Mouse (Mus musculus) mouse embryonic stem cell (cell line): ENCODE measurements around the gene Tnip1.
"Not testable (repeated sequence)": the region's sequence is repeated elsewhere in the genome, so short reads cannot be mapped to it uniquely, and the experiment has no call there.

Source experiments
- in situ Hi-C, 2 experiments: fragments of 300-500 bp; cut with MboI; formaldehyde crosslinking; loops; 1 replicate in 1 of 2; 3 replicates in 1 of 2; pipeline ENCODE4 v1.14.3; 2019 to 2020; ENCODE audit warnings: low sequenced_read_pairs in 2 of 2, low pct_unique_long_range_greater_than_20kb in 1 of 2, mixed read lengths in 1 of 2; ENCODE audit not compliant: unreplicated experiment in 1 of 2

The Tnip1 gene

DNA sequence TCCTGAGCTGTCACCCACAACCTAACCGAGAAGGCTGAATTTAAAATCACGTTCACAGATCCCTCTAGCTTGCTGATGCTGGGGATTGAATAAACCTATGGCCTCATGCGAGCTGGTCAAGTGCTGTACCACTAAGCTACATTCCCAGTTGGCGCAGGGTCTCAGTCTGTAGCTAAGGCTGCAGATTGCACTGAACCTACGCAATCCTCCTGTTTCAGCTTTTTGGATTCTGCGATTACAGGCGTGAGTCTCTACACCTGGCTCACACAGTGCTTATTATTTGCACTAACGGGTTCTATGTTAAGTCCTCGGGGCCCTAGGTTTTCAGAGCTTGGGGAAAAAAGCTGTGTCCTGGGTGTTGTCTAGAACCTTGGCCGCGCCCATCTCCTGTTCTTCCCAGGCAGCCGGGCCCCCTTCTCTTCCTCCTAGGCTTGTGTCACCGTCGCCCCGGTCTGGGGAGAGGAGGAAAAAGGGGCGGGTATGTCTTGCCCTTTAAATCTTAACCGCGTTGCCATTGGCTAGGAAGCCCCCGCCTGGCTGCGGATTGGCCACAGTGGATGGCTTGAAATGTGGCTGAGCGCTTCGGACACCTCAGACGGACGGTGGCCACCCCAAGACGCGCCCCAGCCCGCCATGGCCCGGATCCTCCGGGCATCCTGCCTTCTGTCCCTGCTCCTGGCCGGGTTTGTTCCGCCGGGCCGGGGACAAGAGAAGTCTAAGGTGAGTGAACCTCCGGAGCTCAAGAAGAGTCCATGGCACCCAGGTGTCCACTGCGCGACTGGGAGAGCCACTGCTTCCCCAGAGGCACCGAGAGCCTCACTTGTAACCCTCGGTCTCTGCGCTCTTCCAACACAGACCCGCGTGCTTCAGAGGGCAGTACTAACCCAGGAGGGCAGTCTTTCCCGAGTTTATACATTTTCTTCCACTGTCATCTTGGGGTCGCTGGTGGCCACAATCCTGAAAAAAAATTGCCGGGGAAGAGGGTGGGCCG, 60.1 kb downstream of the Tnip1 start, which contains the start of gene Gpx3:
TSS of gene Gpx3 (plus strand) at position 121 of the 991 bp plus-strand sequence.
- in situ Hi-C loops, result no loop called here

- in situ Hi-C loops, result no loop called here
Measured at GRCm38 (mm10) chr11:54899657-54900056, 63.1 kb downstream of the Tnip1 start.

GRCm38 (mm10) chr11:54897470-54897869, 65.2 kb downstream of the Tnip1 start:
- in situ Hi-C loops, result no loop called here

- in situ Hi-C loops, result not testable (repeated sequence)
Measured at GRCm38 (mm10) chr11:54896646-54897045, 66.1 kb downstream of the Tnip1 start.

- in situ Hi-C loops, result loop anchor here in 1 of 2 experiments (5.0 kb wide), 1 partner anchor 33 kb away; no protein-coding TSS in a partner anchor
Measured at GRCm38 (mm10) chr11:54894589-54894988, 68.1 kb downstream of the Tnip1 start.

DNA sequence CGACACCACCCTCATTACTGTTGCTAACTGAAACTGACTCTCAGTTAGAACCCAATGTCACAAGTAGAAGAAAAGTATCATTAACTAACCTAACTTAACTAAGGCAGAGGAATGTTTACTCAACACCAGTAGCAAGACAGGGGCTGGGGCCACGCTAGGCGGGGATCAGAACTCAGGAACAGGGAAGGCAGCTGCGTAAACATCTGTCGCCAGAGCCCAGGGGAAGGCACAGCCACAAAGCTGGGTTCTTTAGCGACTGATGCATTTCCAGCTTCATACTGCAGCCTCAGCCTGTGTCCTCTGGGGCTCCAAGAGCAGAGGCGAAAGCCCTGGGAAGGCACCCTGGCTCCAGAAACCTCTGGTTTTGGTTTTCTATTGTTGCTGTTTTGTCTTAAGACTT, 70.6 kb downstream of the Tnip1 start:
- in situ Hi-C loops, result loop anchor here in 1 of 2 experiments (5.0 kb wide), 1 partner anchor 35 kb away; no protein-coding TSS in a partner anchor

DNA sequence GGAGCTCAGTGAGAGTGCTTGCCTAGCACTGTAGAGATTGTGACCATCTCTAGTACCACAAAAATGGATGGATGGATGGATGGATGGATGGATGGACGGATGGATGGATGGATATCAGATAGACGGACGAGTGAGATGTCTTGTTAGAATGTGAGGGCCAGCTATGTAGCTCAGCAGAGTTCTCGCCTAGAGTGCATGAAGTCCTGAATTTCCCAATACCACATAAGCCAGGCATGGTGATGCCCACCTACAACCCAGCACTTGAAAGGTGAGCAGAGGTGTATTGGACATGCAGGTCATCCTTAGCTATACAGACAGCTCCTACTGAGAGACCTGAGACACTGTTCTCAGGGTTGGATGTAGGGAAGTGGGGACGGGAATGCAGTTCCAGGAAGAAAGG, 71.4 kb downstream of the Tnip1 start:
- in situ Hi-C loops, result loop anchor here in 1 of 2 experiments (5.0 kb wide), 1 partner anchor 36 kb away; no protein-coding TSS in a partner anchor

DNA sequence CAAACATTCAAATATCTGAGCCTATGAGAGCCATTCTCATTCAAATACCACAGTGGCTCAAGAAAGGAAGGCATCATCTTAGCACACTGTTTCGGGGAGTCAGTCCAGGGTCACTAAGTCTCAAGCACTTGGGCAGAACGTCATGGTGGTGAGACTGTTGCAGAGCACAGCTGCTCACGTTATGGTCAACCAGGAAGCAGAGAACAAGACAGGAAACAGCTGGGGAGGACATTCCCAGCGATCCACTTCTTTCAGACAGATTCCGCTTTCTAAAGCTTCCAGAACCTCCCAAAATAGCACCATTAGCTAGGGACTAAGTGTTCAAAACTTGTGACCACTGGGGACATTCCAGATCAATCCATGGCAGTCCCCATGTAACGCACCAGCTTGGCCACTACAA, 74.8 kb downstream of the Tnip1 start:
- in situ Hi-C loops, result loop anchor here (5.0 to 10.0 kb wide), 2 partner anchors 97 to 99 kb away; no protein-coding TSS in a partner anchor

DNA sequence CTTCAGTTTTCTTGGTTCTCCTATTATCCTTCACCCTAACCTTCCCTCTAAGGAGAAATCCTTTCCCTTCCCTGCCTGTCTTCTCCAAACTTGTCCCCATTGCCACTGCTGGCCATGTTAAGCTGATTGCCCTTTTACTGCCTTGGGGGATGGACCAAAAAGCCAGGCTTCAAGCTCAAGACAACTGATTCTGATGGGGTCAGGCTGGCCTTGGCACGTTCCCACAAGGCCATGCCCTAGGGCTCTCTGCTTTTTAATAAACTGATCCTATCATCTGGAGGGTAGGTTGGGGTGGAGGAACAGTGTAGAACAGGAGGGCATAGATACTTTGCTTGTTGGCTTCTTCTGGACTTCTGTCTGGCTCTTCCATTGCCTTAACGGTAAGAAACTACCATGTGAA, 77.3 kb downstream of the Tnip1 start:
- in situ Hi-C loops, result loop anchor here (5.0 to 10.0 kb wide), 2 partner anchors 99 to 102 kb away; no protein-coding TSS in a partner anchor

DNA sequence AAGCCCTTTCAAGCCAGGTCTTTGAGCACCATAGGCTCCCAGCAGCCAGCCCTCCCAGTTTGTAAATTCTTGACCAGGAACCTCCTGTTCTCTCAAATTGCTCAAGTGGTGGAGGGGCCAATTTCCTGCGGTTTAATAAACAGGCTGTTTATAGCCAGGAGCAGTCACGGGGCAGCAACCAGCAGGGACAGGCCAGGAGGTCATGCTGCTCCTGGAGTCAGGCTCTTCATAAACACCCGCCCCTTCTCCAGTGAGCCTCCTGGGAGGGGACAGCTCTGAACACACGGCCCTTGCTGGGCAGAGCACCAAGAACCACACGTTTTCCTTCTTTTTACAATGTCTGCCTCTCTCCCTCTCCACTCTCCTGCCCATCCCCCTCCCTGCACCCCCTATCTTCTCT, 77.8 kb downstream of the Tnip1 start:
- in situ Hi-C loops, result loop anchor here (5.0 to 10.0 kb wide), 2 partner anchors 100 to 102 kb away; no protein-coding TSS in a partner anchor

- in situ Hi-C loops, result loop anchor here in 1 of 2 experiments (10.0 kb wide), 1 partner anchor 100 kb away; no protein-coding TSS in a partner anchor
Measured at GRCm38 (mm10) chr11:54884197-54884828, 78.4 kb downstream of the Tnip1 start.

DNA sequence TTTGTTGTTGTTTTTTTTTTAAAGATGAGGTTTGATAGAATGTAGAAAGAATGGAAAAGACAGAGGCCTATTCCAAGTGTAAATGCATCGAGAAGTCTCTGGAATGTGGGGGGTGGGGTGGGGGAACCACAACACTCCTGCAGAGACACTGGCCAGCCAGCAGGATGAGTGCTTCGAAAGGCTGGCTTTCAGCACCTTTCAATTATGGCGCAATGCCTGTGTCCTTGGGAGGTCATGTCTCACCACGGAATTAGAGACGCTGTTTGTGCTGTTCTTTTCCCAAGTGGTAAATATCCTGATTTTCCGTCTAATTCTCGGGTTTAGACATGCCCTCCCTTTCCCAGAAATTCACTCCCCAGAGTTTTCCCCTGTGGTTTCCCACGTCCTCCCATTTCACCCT, 80.0 kb downstream of the Tnip1 start:
- in situ Hi-C loops, result loop anchor here in 1 of 2 experiments (10.0 kb wide), 1 partner anchor 102 kb away; no protein-coding TSS in a partner anchor

DNA sequence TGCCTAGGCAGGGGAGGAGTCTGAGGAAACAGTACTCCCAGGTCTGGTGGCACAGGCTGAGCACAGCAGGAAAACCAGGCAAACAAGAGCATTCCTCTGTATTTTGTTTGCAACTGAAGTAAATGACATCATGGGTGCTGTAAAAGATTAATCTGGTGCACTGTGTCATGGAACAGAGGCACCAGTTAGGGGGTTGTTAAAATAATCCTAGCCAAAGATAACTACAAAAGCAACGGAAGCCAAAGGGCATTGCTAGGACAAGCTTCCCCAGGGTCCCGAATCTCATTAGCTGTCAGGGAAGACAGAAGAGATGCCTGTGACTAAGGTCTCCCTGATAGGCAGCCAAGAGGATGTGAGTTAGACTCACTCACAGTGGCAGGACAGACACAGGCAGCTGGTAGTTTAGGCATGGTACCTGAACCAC, 81.7 kb downstream of the Tnip1 start:
- in situ Hi-C loops, result loop anchor here in 1 of 2 experiments (10.0 kb wide), 1 partner anchor 104 kb away; no protein-coding TSS in a partner anchor

DNA sequence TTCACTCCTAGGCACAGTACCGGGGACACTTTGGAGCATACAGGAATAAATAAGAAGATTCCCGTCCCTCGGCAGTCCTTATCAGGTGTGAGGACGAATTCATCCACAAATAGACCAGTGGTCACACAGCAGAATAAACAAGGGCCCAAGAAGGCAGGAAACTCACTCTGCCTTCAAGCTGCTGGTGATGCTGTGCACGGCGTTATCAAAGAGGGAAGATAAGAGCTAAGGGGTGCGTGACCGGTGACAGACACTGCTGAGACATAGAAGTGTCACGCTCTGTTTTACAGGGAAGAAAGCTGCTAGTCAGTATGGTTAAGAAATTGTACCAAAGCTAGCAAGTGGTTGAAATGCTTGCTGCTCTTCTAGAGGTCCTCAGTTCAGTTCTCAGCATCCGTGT, 82.8 kb downstream of the Tnip1 start:
- in situ Hi-C loops, result loop anchor here in 1 of 2 experiments (10.0 kb wide), 1 partner anchor 105 kb away; no protein-coding TSS in a partner anchor

GRCm38 (mm10) chr11:54879434-54879833, 83.3 kb downstream of the Tnip1 start:
- in situ Hi-C loops, result no loop called here

DNA sequence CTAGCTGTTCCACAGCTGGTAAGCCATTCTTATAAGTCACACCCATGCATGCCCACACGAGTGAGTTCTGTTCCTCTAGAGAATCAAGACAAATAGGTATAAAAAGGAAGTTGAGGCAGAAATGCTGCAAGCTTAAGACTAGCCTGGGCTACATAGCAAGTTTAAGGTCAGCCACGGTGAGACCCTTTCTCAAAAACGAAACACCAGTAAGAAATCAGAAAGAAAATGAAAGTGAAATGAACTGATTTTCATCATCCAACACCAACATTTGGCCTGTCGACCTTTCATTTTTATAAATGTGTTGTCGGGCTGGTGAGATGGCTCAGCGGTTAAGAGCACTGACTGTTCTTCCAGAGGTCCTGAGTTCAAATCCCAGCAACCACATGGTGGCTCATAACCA, 83.8 kb downstream of the Tnip1 start:
- in situ Hi-C loops, result no loop called here

GRCm38 (mm10) chr11:54876031-54876430, 86.7 kb downstream of the Tnip1 start:
- in situ Hi-C loops, result no loop called here

DNA sequence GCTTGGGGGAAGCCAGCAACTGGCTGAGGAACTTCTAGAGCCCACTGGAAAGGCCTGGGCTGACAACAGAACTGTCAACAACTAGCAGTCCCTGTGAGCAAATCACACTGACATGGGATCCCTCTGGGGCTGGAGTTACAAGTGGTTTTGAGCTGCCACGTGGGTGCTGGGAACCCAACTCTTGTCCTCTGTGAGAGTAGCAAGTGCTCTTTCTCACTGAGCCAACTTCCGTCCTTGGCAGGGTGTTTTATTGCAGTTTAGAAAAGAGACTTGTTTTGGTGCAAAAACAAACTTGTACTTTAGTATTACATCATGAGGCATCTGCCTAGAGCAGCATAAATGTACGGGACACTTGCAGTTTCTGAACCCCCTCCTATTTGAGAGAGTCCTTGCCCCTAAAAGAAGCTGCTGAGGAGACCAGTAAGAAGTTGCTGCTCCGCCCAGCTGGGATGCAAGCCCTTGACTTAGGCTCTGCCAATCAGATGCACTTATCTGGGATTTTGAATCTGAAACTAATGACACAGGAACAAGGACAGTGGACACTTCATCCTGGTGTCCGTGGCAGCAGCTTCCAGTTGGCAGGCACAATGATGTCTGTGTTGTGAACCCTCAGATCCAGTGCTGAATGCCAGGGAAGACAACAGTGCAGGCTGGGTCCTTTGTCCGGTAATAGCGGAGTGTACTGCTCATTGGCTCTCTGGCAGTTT, 90.7 kb downstream of the Tnip1 start:
- in situ Hi-C loops, result no loop called here
